Mouse (Mus musculus) forebrain, embryonic 15.5 days (tissue): ENCODE data around the gene Rad51ap1. TPM values are rescaled to one million over a fixed set of nuclear protein-coding genes. Genes with fewer than 3 reads are reported as not detected.

Experiments used
- ATAC-seq: fragments of 200-750 bp; cut with Nextera tagmentation; replicated peaks from 2 replicates; pipeline ENCODE4 v1.8.0; 2017; ENCODE audit warnings: mild to moderate bottlenecking, moderate TSS enrichment, moderate library complexity
- H3K27ac ChIP-seq: fragments of 300-500 bp; sonication (generic); replicated peaks from 2 replicates; pipeline ENCODE4 v1.5.1; 2015; ENCODE audit warnings: mild to moderate bottlenecking, inconsistent platforms
- H3K27me3 ChIP-seq: fragments of 300-500 bp; sonication (generic); 2 replicates; pipeline ENCODE4 v1.6.1; 2015; ENCODE audit warnings: inconsistent platforms
- H3K36me3 ChIP-seq: fragments of 300-500 bp; sonication (generic); 2 replicates; pipeline ENCODE4 v1.6.1; 2015; ENCODE audit warnings: mild to moderate bottlenecking, inconsistent platforms
- H3K4me1 ChIP-seq: fragments of 300-500 bp; sonication (generic); 2 replicates; pipeline ENCODE4 v1.6.1; 2015; ENCODE audit warnings: inconsistent platforms
- H3K4me2 ChIP-seq: fragments of 300-500 bp; sonication (generic); replicated peaks from 2 replicates; pipeline ENCODE4 v1.6.1; 2015; ENCODE audit warnings: mild to moderate bottlenecking, inconsistent platforms
- H3K4me3 ChIP-seq: fragments of 300-500 bp; sonication (generic); 2 replicates; pipeline ENCODE4 v1.5.1; 2015; ENCODE audit warnings: mild to moderate bottlenecking, inconsistent platforms
- H3K9ac ChIP-seq: fragments of 300-500 bp; sonication (generic); replicated peaks from 2 replicates; pipeline ENCODE4 v1.6.1; 2015; ENCODE audit warnings: mild to moderate bottlenecking, inconsistent platforms
- H3K9me3 ChIP-seq: fragments of 300-500 bp; sonication (generic); 2 replicates; pipeline ENCODE4 v1.6.1; 2016; ENCODE audit warnings: inconsistent platforms
- WGBS: fragments of 180-500 bp; shearing (Covaris S2); methylation state at CpG from one replicate; pipeline ENCODE4 v1.1.7; 2015; ENCODE audit warnings: mixed read lengths; 5-methylcytosine and 5-hydroxymethylcytosine counted together
- polyA plus RNA-seq: library from polyadenylated mRNA; unstranded; fragments of >200 nt; fragmentation: Nextera tagmentation; extraction: Ambion mirVana; gene quantifications from 2 replicates; pipeline ENCODE4 v1.2.1, GENCODE M21; 2015

The Rad51ap1 gene
- 29.9 and 33.8 TPM in 2 replicates for polyA plus RNA-seq

GRCm38 (mm10) chr6:126939487-126940171, at the start of gene Rad51ap1, which contains the start of gene D6Wsu163e:
Gene Rad51ap1 (minus strand): TSS chr6:126939587.
Gene D6Wsu163e (plus strand): TSS chr6:126939962.
- H3K27ac ChIP-seq, result peak within 1 kb of the TSS; percentile 77
- H3K36me3 ChIP-seq, result peaks cover 11% of the 10 kb centered on the region
- peak within 1 kb of the TSS; percentile 96 for H3K4me2 ChIP-seq
- H3K9ac ChIP-seq, result peak within 1 kb of the TSS; percentile 56
- H3K9me3 ChIP-seq, result no peaks in the 10 kb centered on the region
- peak within 1 kb of the TSS; percentile 88 for H3K4me3 ChIP-seq
- peaks cover 32% of the 10 kb centered on the region for H3K4me1 ChIP-seq
- ATAC-seq, result peak; percentile 99
- H3K27me3 ChIP-seq, result no peaks in the 10 kb centered on the region
- WGBS, result under 1% methylated on average over 33 of the region's 33 CpGs

- no peak overlapping the region for H3K9ac ChIP-seq
- ATAC-seq, result no peak
- no peak overlapping the region for H3K4me3 ChIP-seq
- 76% methylated on average over 5 of the region's 5 CpGs for WGBS
- no peaks in the 10 kb centered on the region for H3K27me3 ChIP-seq
- no peaks in the 10 kb centered on the region for H3K9me3 ChIP-seq
- H3K4me1 ChIP-seq, result no peaks in the 10 kb centered on the region
- no peaks in the 10 kb centered on the region for H3K36me3 ChIP-seq
- H3K4me2 ChIP-seq, result no peak overlapping the region
- no peak overlapping the region for H3K27ac ChIP-seq
These were observed 42.3 kb upstream of the Rad51ap1 start for GRCm38 (mm10) chr6:126981539-126982234.

GRCm38 (mm10) chr6:126966241-126967026, 27.0 kb upstream of the Rad51ap1 start:
- peaks cover 34% of the 10 kb centered on the region; the same call in 1 of the 2 replicates for H3K36me3 ChIP-seq
- H3K4me3 ChIP-seq, result no peak overlapping the region
- no peak overlapping the region for H3K4me2 ChIP-seq
- WGBS, result 91% methylated on average over 14 of the region's 14 CpGs
- H3K9me3 ChIP-seq, result no peaks in the 10 kb centered on the region
- no peaks in the 10 kb centered on the region for H3K4me1 ChIP-seq
- no peak overlapping the region for H3K9ac ChIP-seq
- no peaks in the 10 kb centered on the region for H3K27me3 ChIP-seq
- no peak for ATAC-seq
- no peak overlapping the region for H3K27ac ChIP-seq

- Histone ChIP-seq H3K27me3 (no peaks in the 10 kb centered on the region), H3K4me3 (no peak overlapping the region), H3K4me1 (no peaks in the 10 kb centered on the region), H3K9ac (no peak overlapping the region), H3K9me3 (no peaks in the 10 kb centered on the region), H3K4me2 (no peak overlapping the region), H3K27ac (no peak overlapping the region), H3K36me3 (peaks cover 36% of the 10 kb centered on the region; the same call in 1 of the 2 replicates)
- WGBS, result 88% methylated on average over 9 of the region's 9 CpGs
- ATAC-seq, result no peak
These were observed 24.0 kb upstream of the Rad51ap1 start for GRCm38 (mm10) chr6:126963426-126963825.

GRCm38 (mm10) chr6:126962709-126963108, 23.3 kb upstream of the Rad51ap1 start:
- Histone ChIP-seq H3K9ac (no peak overlapping the region), H3K4me2 (no peak overlapping the region), H3K4me1 (no peaks in the 10 kb centered on the region), H3K9me3 (no peaks in the 10 kb centered on the region), H3K36me3 (peaks cover 41% of the 10 kb centered on the region), H3K27ac (no peak overlapping the region), H3K4me3 (no peak overlapping the region), H3K27me3 (no peaks in the 10 kb centered on the region)
- ATAC-seq, result no peak
- 91% methylated on average over 5 of the region's 5 CpGs for WGBS

- no peak for ATAC-seq
- no peak overlapping the region for H3K27ac ChIP-seq
These were observed 22.1 kb upstream of the Rad51ap1 start for GRCm38 (mm10) chr6:126961371-126962018.

GRCm38 (mm10) chr6:126955734-126956133, 16.3 kb upstream of the Rad51ap1 start:
- WGBS, result 9% methylated on average over 10 of the region's 10 CpGs
- Histone ChIP-seq H3K27ac (no peak overlapping the region), H3K4me3 (no peak overlapping the region), H3K27me3 (no peaks in the 10 kb centered on the region), H3K36me3 (peaks cover 34% of the 10 kb centered on the region), H3K9me3 (no peaks in the 10 kb centered on the region), H3K4me1 (no peaks in the 10 kb centered on the region), H3K4me2 (no peak overlapping the region), H3K9ac (no peak overlapping the region)
- no peak for ATAC-seq

More at GRCm38 (mm10) chr6:126961371-126962018, 22.1 kb upstream of the Rad51ap1 start:
- WGBS, result 93% methylated on average over 8 of the region's 8 CpGs
- H3K4me3 ChIP-seq, result no peak overlapping the region
- no peaks in the 10 kb centered on the region for H3K27me3 ChIP-seq
- peaks cover 47% of the 10 kb centered on the region for H3K36me3 ChIP-seq
- H3K9me3 ChIP-seq, result no peaks in the 10 kb centered on the region
- no peaks in the 10 kb centered on the region for H3K4me1 ChIP-seq
- no peak overlapping the region for H3K4me2 ChIP-seq
- H3K9ac ChIP-seq, result no peak overlapping the region

- H3K4me3 ChIP-seq, result no peak overlapping the region
- ATAC-seq, result no peak
- 86% methylated on average over 4 of the region's 4 CpGs for WGBS
- H3K9me3 ChIP-seq, result no peaks in the 10 kb centered on the region
- no peak overlapping the region for H3K4me2 ChIP-seq
- no peak overlapping the region for H3K27ac ChIP-seq
- no peak overlapping the region for H3K9ac ChIP-seq
- 0 out of 2 replicates have a peak, but pooled peaks cover under 1% of the 10 kb centered on the region for H3K4me1 ChIP-seq
- no peaks in the 10 kb centered on the region for H3K27me3 ChIP-seq
- H3K36me3 ChIP-seq, result peaks cover 45% of the 10 kb centered on the region
These were observed 8.9 kb upstream of the Rad51ap1 start for GRCm38 (mm10) chr6:126948336-126948735.

GRCm38 (mm10) chr6:126940451-126940850, 1.1 kb upstream of the Rad51ap1 start:
- Histone ChIP-seq H3K9ac (peak overlapping the region; percentile 56), H3K36me3 (peaks cover 20% of the 10 kb centered on the region), H3K27ac (no peak overlapping the region), H3K4me3 (peak overlapping the region; percentile 88), H3K27me3 (no peaks in the 10 kb centered on the region), H3K4me2 (peak overlapping the region; percentile 96), H3K9me3 (no peaks in the 10 kb centered on the region), H3K4me1 (peaks cover 32% of the 10 kb centered on the region)
- 4% methylated on average over 5 of the region's 5 CpGs for WGBS
- ATAC-seq, result no peak

GRCm38 (mm10) chr6:126938853-126939486, 417 bp downstream of the Rad51ap1 start:
- no peak for ATAC-seq
- Histone ChIP-seq H3K4me1 (peaks cover 32% of the 10 kb centered on the region), H3K9ac (peak overlapping the region; percentile 56)

GRCm38 (mm10) chr6:126938047-126938446, 1.3 kb downstream of the Rad51ap1 start:
- H3K36me3 ChIP-seq, result peaks cover 6% of the 10 kb centered on the region; the same call in 1 of the 2 replicates
- H3K9me3 ChIP-seq, result no peaks in the 10 kb centered on the region
- peak overlapping the region; percentile 88; the same call in 1 of the 2 replicates for H3K4me3 ChIP-seq
- no peak for ATAC-seq
- H3K9ac ChIP-seq, result no peak overlapping the region
- no peak overlapping the region for H3K27ac ChIP-seq
- H3K4me2 ChIP-seq, result peak overlapping the region; percentile 96
- peaks cover 30% of the 10 kb centered on the region for H3K4me1 ChIP-seq
- no peaks in the 10 kb centered on the region for H3K27me3 ChIP-seq
- 84% methylated on average over 2 of the region's 2 CpGs for WGBS

More at GRCm38 (mm10) chr6:126938853-126939486, 417 bp downstream of the Rad51ap1 start:
- Histone ChIP-seq H3K27me3 (no peaks in the 10 kb centered on the region), H3K4me3 (peak overlapping the region; percentile 88), H3K36me3 (peaks cover 9% of the 10 kb centered on the region), H3K4me2 (peak overlapping the region; percentile 96), H3K9me3 (no peaks in the 10 kb centered on the region), H3K27ac (0 out of 2 replicates have a peak overlapping the region, but pooled peaks have one; percentile 23)
- under 1% methylated on average over 31 of the region's 31 CpGs for WGBS
